ENCODE assay signal across 24 mouse cellular contexts in genomic region chr6:31137351-31137750, GRCm38 (mm10).
A peak's percentile ranks its signal among the peaks of the same experiment; 100 is the strongest.
DNase-seq lines count a peak whose midpoint lies in the region; ATAC-seq and TF ChIP-seq lines count a peak whose summit lies in the region.
"Had no signal": no experiment of that assay in that cellular context is flagged by ENCODE, and none has a peak within 500 bp of the region (broad histone marks: within the 10 kb centered on the region; RNA-seq: fewer than 3 reads in every experiment).

No protein-coding gene starts in this region.

- peaks cover 27% of the 10 kb centered on the region for H3K4me1 ChIP-seq in kidney, adult 2 months (ENCODE audit: control insufficient read depth, insufficient read depth, low read length)
- H3K4me1 ChIP-seq in kidney, embryonic 16.5 days (ENCODE audit: insufficient read depth, low read length): no peaks in the 10 kb centered on the region
- H3K4me1 ChIP-seq in midbrain, embryonic 11.5 days (ENCODE audit: control insufficient read depth, insufficient read depth, low read length): no peaks in the 10 kb centered on the region
- H3K4me1 ChIP-seq in midbrain, embryonic 10.5 days: peaks cover 7% of the 10 kb centered on the region
- peaks cover 35% of the 10 kb centered on the region for H3K4me1 ChIP-seq in small intestine, adult 2 months (ENCODE audit: control insufficient read depth, insufficient read depth, insufficient read length, low read length)
- H3K4me1 ChIP-seq: embryonic facial prominence, embryonic 10.5 days; kidney, embryonic 15.5 days; limb, embryonic 12.5 days; neural tube, embryonic 13.5 days had no signal

- peaks cover 5% of the 10 kb centered on the region; the same call in 1 of the 2 replicates for H3K9me3 ChIP-seq in kidney, embryonic 16.5 days (ENCODE audit: low read length)
- H3K9me3 ChIP-seq in midbrain, embryonic 11.5 days (ENCODE audit: control insufficient read depth, low read length): no peaks in the 10 kb centered on the region
- H3K9me3 ChIP-seq in midbrain, embryonic 10.5 days (replicated peaks): peaks cover 6% of the 10 kb centered on the region
- H3K9me3 ChIP-seq: G1E; kidney, embryonic 15.5 days; lung, embryonic 15.5 days had no signal

- intact Hi-C loops in heart, postnatal 25 days (cut with DNase I): no loop called here

- H3K36me3 ChIP-seq in kidney, adult 2 months (ENCODE audit: control insufficient read depth, insufficient read depth, low read length): no peaks in the 10 kb centered on the region; the same call in 1 of the 2 replicates
- no peaks in the 10 kb centered on the region for H3K36me3 ChIP-seq in kidney, embryonic 16.5 days (ENCODE audit: insufficient read depth, low read length)
- H3K36me3 ChIP-seq in midbrain, embryonic 11.5 days (ENCODE audit: control insufficient read depth, insufficient read depth, low read length): no peaks in the 10 kb centered on the region
- H3K36me3 ChIP-seq in midbrain, embryonic 10.5 days: no peaks in the 10 kb centered on the region
- H3K36me3 ChIP-seq in small intestine, adult 2 months (ENCODE audit: control insufficient read depth, insufficient read depth, low read length): peaks cover 15% of the 10 kb centered on the region
- H3K36me3 ChIP-seq: embryonic facial prominence, embryonic 10.5 days; G1E; kidney, embryonic 15.5 days; limb, embryonic 12.5 days; lung, embryonic 15.5 days; neural tube, embryonic 13.5 days had no signal

- ATAC-seq in kidney, embryonic 16.5 days (ENCODE audit: low FRiP score, low TSS enrichment): no peak
- no peak for ATAC-seq in midbrain, embryonic 11.5 days (ENCODE audit: low FRiP score)
- ATAC-seq: forebrain, embryonic 16.5 days; inflammation-experienced regulatory T-cells, adult 6 months; midbrain, embryonic 16.5 days; Patski had no signal

- H3K9ac ChIP-seq in kidney, embryonic 16.5 days (replicated peaks; ENCODE audit: low read length): no peak overlapping the region
- no peak overlapping the region for H3K9ac ChIP-seq in midbrain, embryonic 11.5 days (ENCODE audit: low read length)
- H3K9ac ChIP-seq: hindbrain, embryonic 14.5 days; kidney, embryonic 15.5 days; limb, embryonic 12.5 days; liver, embryonic 14.5 days; lung, embryonic 15.5 days; neural tube, embryonic 13.5 days had no signal

- DNase-seq in heart, adult 18-20 months: peak; percentile 74 to 81
- no peak for DNase-seq in heart, postnatal 25 days (ENCODE audit: low spot score)
- DNase-seq in kidney, adult 2 months: peak; percentile 77
- peak; percentile 75 for DNase-seq in midbrain, embryonic 11.5 days (ENCODE audit: low spot score, missing footprints)
- DNase-seq in midbrain, embryonic 10.5 days (ENCODE audit: low spot score): no peak
- DNase-seq: B cell, adult 2 months; cerebellum, adult 11-12 months; thymus, adult 18-20 months had no signal

- H3K27ac ChIP-seq in kidney, adult 2 months (ENCODE audit: insufficient read depth, low read depth, low read length): 0 out of 2 replicates have a peak overlapping the region, but pooled peaks have one; percentile 6
- H3K27ac ChIP-seq in kidney, embryonic 16.5 days (ENCODE audit: low read length): no peak overlapping the region
- no peak overlapping the region for H3K27ac ChIP-seq in midbrain, embryonic 11.5 days (ENCODE audit: low read depth, low read length)
- H3K27ac ChIP-seq in midbrain, embryonic 10.5 days (replicated peaks): no peak overlapping the region
- H3K27ac ChIP-seq in small intestine, adult 2 months (ENCODE audit: insufficient read depth, low read depth, low read length): no peak overlapping the region
- H3K27ac ChIP-seq: embryonic facial prominence, embryonic 10.5 days; hindbrain, embryonic 14.5 days; kidney, embryonic 15.5 days; limb, embryonic 12.5 days; liver, embryonic 14.5 days; lung, embryonic 15.5 days; neural tube, embryonic 13.5 days had no signal

- 63% methylated on average over 8 of the region's 8 CpGs for WGBS in kidney, adult 2 months
- WGBS in kidney, embryonic 16.5 days: 85% methylated on average over 8 of the region's 8 CpGs
- WGBS in midbrain, embryonic 11.5 days: 86% methylated on average over 8 of the region's 8 CpGs
- 87% methylated on average over 8 of the region's 8 CpGs for WGBS in midbrain, embryonic 10.5 days
- WGBS in small intestine, adult 2 months: 36% methylated on average over 8 of the region's 8 CpGs

- H3K4me2 ChIP-seq in kidney, embryonic 16.5 days (replicated peaks; ENCODE audit: low read depth, low read length): no peak overlapping the region
- H3K4me2 ChIP-seq in midbrain, embryonic 11.5 days: no peak overlapping the region
- H3K4me2 ChIP-seq: hindbrain, embryonic 14.5 days; kidney, embryonic 15.5 days; limb, embryonic 12.5 days; lung, embryonic 15.5 days; neural tube, embryonic 13.5 days had no signal

- no peak for TF ChIP-seq CTCF in kidney, adult 2 months (conservative IDR thresholded peaks at IDR 0.05; ENCODE audit: insufficient read depth, insufficient read length, low read depth, low read length)
- TF ChIP-seq CTCF in small intestine, adult 2 months (IDR thresholded peaks at IDR 0.05; ENCODE audit: extremely low read depth, insufficient read length, insufficient replicate concordance, low read depth, low read length): 0 out of 2 replicates have a peak, but pooled peaks have one; percentile 22

- no peaks in the 10 kb centered on the region for H3K27me3 ChIP-seq in kidney, adult 2 months (replicated peaks; ENCODE audit: control insufficient read depth, insufficient read depth, low read length)
- H3K27me3 ChIP-seq in kidney, embryonic 16.5 days (ENCODE audit: insufficient read depth, low read length): no peaks in the 10 kb centered on the region
- no peaks in the 10 kb centered on the region for H3K27me3 ChIP-seq in midbrain, embryonic 11.5 days (ENCODE audit: control insufficient read depth, insufficient read depth, low read length)
- H3K27me3 ChIP-seq in midbrain, embryonic 10.5 days (ENCODE audit: low read depth, poor library complexity, severe bottlenecking): no peaks in the 10 kb centered on the region
- no peaks in the 10 kb centered on the region for H3K27me3 ChIP-seq in small intestine, adult 2 months (ENCODE audit: control insufficient read depth, insufficient read depth, low read length)
- H3K27me3 ChIP-seq: CH12.LX; kidney, embryonic 15.5 days; limb, embryonic 12.5 days; lung, embryonic 15.5 days; neural tube, embryonic 13.5 days; Patski had no signal

- no peak overlapping the region for H3K4me3 ChIP-seq in kidney, adult 2 months (ENCODE audit: insufficient read depth, low read depth, low read length)
- no peak overlapping the region for H3K4me3 ChIP-seq in kidney, embryonic 16.5 days (ENCODE audit: low read length)
- no peak overlapping the region for H3K4me3 ChIP-seq in midbrain, embryonic 11.5 days (ENCODE audit: low read depth, low read length)
- H3K4me3 ChIP-seq in midbrain, embryonic 10.5 days: no peak overlapping the region
- no peak overlapping the region for H3K4me3 ChIP-seq in small intestine, adult 2 months (ENCODE audit: low read depth, low read length)
- H3K4me3 ChIP-seq: embryonic facial prominence, embryonic 10.5 days; kidney, embryonic 15.5 days; limb, embryonic 12.5 days; lung, embryonic 15.5 days; myocyte; neural tube, embryonic 13.5 days had no signal

- TF ChIP-seq POLR2A in kidney, adult 2 months (IDR thresholded peaks at IDR 0.05; ENCODE audit: low read depth, low read length): no peak
- TF ChIP-seq POLR2A in small intestine, adult 2 months (IDR thresholded peaks at IDR 0.05; ENCODE audit: low read depth, low read length): no peak

Comparison
In these comparisons a context has a peak if more than half of its experiments do, and no peak if none do; other contexts are left out.
1. DNase-seq: peak in heart, adult 18-20 months (2 of 2), kidney, adult 2 months (single experiment) and midbrain, embryonic 11.5 days (single experiment); none in heart, postnatal 25 days (single experiment) and midbrain, embryonic 10.5 days (single experiment).